Mouse (Mus musculus) neural tube, embryonic 11.5 days (tissue): Measurements from ENCODE around the gene 4933428G20Rik. TPM values are rescaled to one million over a fixed set of nuclear protein-coding genes. Genes with fewer than 3 reads are reported as not detected.

Experiments used
- ATAC-seq: fragments of 200-750 bp; cut with Nextera tagmentation; 2 replicates; pipeline ENCODE4 v1.8.0; 2017; ENCODE audit warnings: moderate number of reproducible peaks, mild to moderate bottlenecking, moderate TSS enrichment, moderate library complexity; ENCODE audit not compliant: insufficient read depth, low FRiP score, low TSS enrichment
- DNase-seq: peaks from one replicate; pipeline ENCODE4 v3.0.0-alpha.2; 2015; ENCODE audit warnings: low spot score
- H3K27ac ChIP-seq: fragments of 300-500 bp; sonication (generic); 2 replicates; pipeline ENCODE4 v1.5.1; 2014; ENCODE audit warnings: low read depth, mild to moderate bottlenecking, low read length
- H3K27me3 ChIP-seq: fragments of 300-500 bp; sonication (generic); 2 replicates; pipeline ENCODE4 v1.6.1; 2014; ENCODE audit warnings: mild to moderate bottlenecking, low read length, mixed read lengths; ENCODE audit not compliant: control insufficient read depth, insufficient read depth
- H3K36me3 ChIP-seq: fragments of 300-500 bp; sonication (generic); 2 replicates; pipeline ENCODE4 v1.6.1; 2014; ENCODE audit warnings: mild to moderate bottlenecking, low read length, moderate library complexity, mixed read lengths; ENCODE audit not compliant: control insufficient read depth, insufficient read depth
- H3K4me1 ChIP-seq: fragments of 300-500 bp; sonication (generic); 2 replicates; pipeline ENCODE4 v1.6.1; 2014; ENCODE audit warnings: low read length, mixed read lengths; ENCODE audit not compliant: control insufficient read depth, insufficient read depth
- H3K4me2 ChIP-seq: fragments of 300-500 bp; sonication (generic); 2 replicates; pipeline ENCODE4 v1.6.1; 2014; ENCODE audit warnings: low read depth, mild to moderate bottlenecking, moderate library complexity
- H3K4me3 ChIP-seq: fragments of 300-500 bp; sonication (generic); 2 replicates; pipeline ENCODE4 v1.5.1; 2014; ENCODE audit warnings: low read depth, low read length
- H3K9ac ChIP-seq: fragments of 300-500 bp; sonication (generic); 2 replicates; pipeline ENCODE4 v1.6.1; 2014; ENCODE audit warnings: mild to moderate bottlenecking, low read length
- H3K9me3 ChIP-seq: fragments of 300-500 bp; sonication (generic); 2 replicates; pipeline ENCODE4 v1.6.1; 2016; ENCODE audit warnings: low read length; ENCODE audit not compliant: control insufficient read depth
- WGBS: fragments of 180-500 bp; shearing (Covaris S2); extraction: QIAGEN DNeasy Blood & Tissue Kit; methylation state at CpG from one replicate; pipeline ENCODE4 v1.1.7; 2014; 5-methylcytosine and 5-hydroxymethylcytosine counted together
- polyA plus RNA-seq: library from polyadenylated mRNA; unstranded; fragments of >200 nt; fragmentation: Nextera tagmentation; extraction: Ambion mirVana; gene quantifications from 2 replicates; pipeline ENCODE4 v1.2.1, GENCODE M21; 2014

4933428G20Rik gene
- polyA plus RNA-seq, 1 experiment from 2014 or later = not detected

DNA sequence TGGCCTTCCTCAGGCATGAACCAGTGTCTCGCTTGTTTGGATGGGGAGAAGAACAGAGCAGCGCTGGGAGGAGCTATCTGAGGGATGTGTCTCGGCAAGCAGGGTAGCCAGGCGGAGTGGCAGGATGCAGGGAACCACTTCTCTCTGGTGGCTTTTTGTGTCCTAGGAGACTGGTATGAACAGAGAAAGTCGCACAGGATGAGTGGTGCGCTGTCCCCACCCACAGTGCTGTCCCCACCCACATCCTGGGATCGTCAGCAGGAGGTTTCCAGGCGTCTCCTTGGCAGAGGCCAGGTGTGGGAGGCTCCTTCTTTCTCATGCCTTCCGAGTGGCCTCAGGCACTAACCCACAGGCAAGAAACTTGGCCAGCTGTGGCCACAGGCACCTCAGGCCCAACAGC, 2.2 kb upstream of the 4933428G20Rik start:
- Histone ChIP-seq H3K4me2 (no peak overlapping the region), H3K9ac (no peak overlapping the region), H3K4me1 (peaks cover 3% of the 10 kb centered on the region), H3K4me3 (no peak overlapping the region), H3K27ac (no peak overlapping the region), H3K27me3 (peaks cover 39% of the 10 kb centered on the region), H3K36me3 (no peaks in the 10 kb centered on the region), H3K9me3 (no peaks in the 10 kb centered on the region)
- DNase-seq (no peak), ATAC-seq (no peak)
- WGBS = 35% methylated on average over 9 of the region's 9 CpGs

GRCm38 (mm10) chr11:97500720-97501448, 744 bp upstream of the 4933428G20Rik start:
- H3K27ac ChIP-seq = no peak overlapping the region
- no peaks in the 10 kb centered on the region for H3K36me3 ChIP-seq
- H3K4me3 ChIP-seq = peak overlapping the region; percentile 36
- ATAC-seq = no peak
- DNase-seq = peak; percentile 35
- H3K4me1 ChIP-seq = peaks cover 3% of the 10 kb centered on the region
- 5% methylated on average over 46 of the region's 51 CpGs for WGBS
- peak overlapping the region; percentile 48 for H3K9ac ChIP-seq
- peaks cover 39% of the 10 kb centered on the region for H3K27me3 ChIP-seq
- H3K9me3 ChIP-seq = no peaks in the 10 kb centered on the region
- H3K4me2 ChIP-seq = peak overlapping the region; percentile 61

- Histone ChIP-seq H3K27ac (no peak overlapping the region), H3K9me3 (no peaks in the 10 kb centered on the region), H3K9ac (no peak overlapping the region), H3K4me1 (peaks cover 3% of the 10 kb centered on the region), H3K27me3 (peaks cover 39% of the 10 kb centered on the region), H3K4me3 (no peak overlapping the region), H3K36me3 (no peaks in the 10 kb centered on the region), H3K4me2 (no peak overlapping the region)
- ATAC-seq (no peak), DNase-seq (no peak)
- WGBS = 88% methylated on average over 4 of the region's 4 CpGs
Observed at GRCm38 (mm10) chr11:97497543-97497942, 2.6 kb downstream of the 4933428G20Rik start.

DNA sequence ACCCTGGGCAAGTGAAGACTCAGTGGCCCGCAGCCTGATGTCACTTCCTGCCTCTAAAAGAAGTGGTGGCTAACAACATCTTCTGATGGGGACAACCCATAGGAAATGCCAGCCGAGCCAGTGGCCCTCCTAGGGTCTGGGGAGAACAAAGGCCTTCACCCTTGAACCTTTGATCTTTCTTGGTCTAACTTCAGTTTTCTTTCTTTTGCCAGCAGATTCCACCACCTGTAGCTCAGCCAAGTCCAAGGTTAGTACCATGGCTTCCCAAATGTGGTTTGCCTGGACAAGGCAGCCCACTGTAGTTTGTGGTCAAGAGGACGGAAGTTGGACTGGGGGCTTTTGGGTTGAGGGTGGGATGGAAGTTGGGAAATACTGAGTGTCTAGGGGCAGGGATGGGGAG, 7.3 kb downstream of the 4933428G20Rik start:
- 74% methylated on average over 3 of the region's 3 CpGs for WGBS
- no peak overlapping the region for H3K27ac ChIP-seq

GRCm38 (mm10) chr11:97491640-97492039, 8.5 kb downstream of the 4933428G20Rik start:
- Histone ChIP-seq H3K9me3 (no peaks in the 10 kb centered on the region), H3K4me1 (no peaks in the 10 kb centered on the region), H3K9ac (no peak overlapping the region), H3K27ac (no peak overlapping the region), H3K36me3 (no peaks in the 10 kb centered on the region), H3K27me3 (no peaks in the 10 kb centered on the region), H3K4me3 (no peak overlapping the region), H3K4me2 (no peak overlapping the region)
- WGBS = 77% methylated on average over 10 of the region's 10 CpGs
- DNase-seq (no peak), ATAC-seq (no peak)

More for the DNA sequence above, 7.3 kb downstream of the 4933428G20Rik start:
- Histone ChIP-seq H3K4me3 (no peak overlapping the region), H3K27me3 (peaks cover 2% of the 10 kb centered on the region; the same call in 1 of the 2 replicates), H3K9ac (no peak overlapping the region), H3K9me3 (no peaks in the 10 kb centered on the region), H3K36me3 (no peaks in the 10 kb centered on the region), H3K4me1 (no peaks in the 10 kb centered on the region), H3K4me2 (no peak overlapping the region)
- ATAC-seq (no peak), DNase-seq (no peak)

GRCm38 (mm10) chr11:97489589-97490324, 10.4 kb downstream of the 4933428G20Rik start:
- Histone ChIP-seq H3K36me3 (no peaks in the 10 kb centered on the region), H3K4me2 (no peak overlapping the region), H3K4me3 (no peak overlapping the region), H3K4me1 (no peaks in the 10 kb centered on the region), H3K9ac (no peak overlapping the region), H3K27me3 (no peaks in the 10 kb centered on the region), H3K27ac (no peak overlapping the region), H3K9me3 (no peaks in the 10 kb centered on the region)
- DNase-seq (peak; percentile 86), ATAC-seq (peak; percentile 69)
- 21% methylated on average over 16 of the region's 16 CpGs for WGBS

DNA sequence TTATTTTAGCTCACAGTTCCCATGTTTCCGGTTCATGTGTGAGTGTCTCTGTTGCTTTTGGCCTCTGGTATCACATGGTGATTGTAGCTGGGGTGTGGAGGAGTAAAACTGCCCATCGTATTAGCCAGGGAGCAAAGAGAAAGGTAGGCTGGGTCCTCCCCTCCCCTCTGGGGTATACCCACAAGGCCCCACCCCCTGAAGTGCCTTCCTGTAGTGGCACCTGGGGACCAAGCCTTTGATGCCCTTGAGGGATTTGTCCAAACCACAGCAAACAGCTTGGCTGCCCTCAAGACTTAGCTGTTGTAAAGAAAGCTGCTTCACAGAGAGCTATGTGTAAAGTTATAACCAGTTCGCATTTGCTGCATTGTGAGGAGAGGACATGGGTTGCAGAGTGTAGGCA, 12.5 kb downstream of the 4933428G20Rik start:
- Histone ChIP-seq H3K27ac (no peak overlapping the region), H3K4me1 (no peaks in the 10 kb centered on the region), H3K4me2 (no peak overlapping the region), H3K9me3 (no peaks in the 10 kb centered on the region), H3K4me3 (no peak overlapping the region), H3K27me3 (no peaks in the 10 kb centered on the region), H3K9ac (no peak overlapping the region), H3K36me3 (no peaks in the 10 kb centered on the region)
- no peak for DNase-seq
- WGBS = 63% methylated on average over 3 of the region's 3 CpGs
- ATAC-seq = no peak

- Histone ChIP-seq H3K36me3 (no peaks in the 10 kb centered on the region; the same call in 1 of the 2 replicates), H3K9me3 (no peaks in the 10 kb centered on the region), H3K27me3 (no peaks in the 10 kb centered on the region), H3K4me2 (no peak overlapping the region), H3K27ac (no peak overlapping the region), H3K4me3 (no peak overlapping the region), H3K9ac (no peak overlapping the region), H3K4me1 (no peaks in the 10 kb centered on the region)
- ATAC-seq (no peak), DNase-seq (no peak)
- 89% methylated on average over 8 of the region's 8 CpGs for WGBS
Observed at GRCm38 (mm10) chr11:97485661-97486060, 14.5 kb downstream of the 4933428G20Rik start.

- Histone ChIP-seq H3K27me3 (no peaks in the 10 kb centered on the region), H3K9me3 (no peaks in the 10 kb centered on the region), H3K4me2 (no peak overlapping the region), H3K27ac (no peak overlapping the region), H3K4me3 (no peak overlapping the region), H3K4me1 (no peaks in the 10 kb centered on the region), H3K36me3 (peaks cover 2% of the 10 kb centered on the region; the same call in 1 of the 2 replicates), H3K9ac (no peak overlapping the region)
- no peak for DNase-seq
- no peak for ATAC-seq
- WGBS = 91% methylated on average over 8 of the region's 8 CpGs
Observed at GRCm38 (mm10) chr11:97479824-97480223, 20.3 kb downstream of the 4933428G20Rik start.
